39 mouse cellular contexts compared by ENCODE assay signal in genomic region chr5:111779776-111780485, GRCm38 (mm10). TPM values are rescaled to one million over a fixed set of nuclear protein-coding genes. Genes with fewer than 3 reads are reported as not detected.
"Had no signal": no experiment of that assay in that cellular context is flagged by ENCODE, and none has a peak within 500 bp of the region (broad histone marks: within the 10 kb centered on the region; RNA-seq: fewer than 3 reads in every experiment).

No protein-coding gene starts in this region.

- H3K4me1 ChIP-seq: embryonic facial prominence, embryonic 12.5 days; embryonic facial prominence, embryonic 13.5 days; embryonic facial prominence, embryonic 15.5 days; forebrain, embryonic 10.5 days had no signal

- H3K27me3 ChIP-seq: embryonic facial prominence, embryonic 12.5 days; embryonic facial prominence, embryonic 13.5 days; embryonic facial prominence, embryonic 15.5 days; forebrain, embryonic 13.5 days; forebrain, embryonic 15.5 days had no signal

- ATAC-seq: forebrain, embryonic 13.5 days; forebrain, embryonic 14.5 days; forebrain, embryonic 15.5 days; forebrain, embryonic 16.5 days; forebrain, postnatal 0 days had no signal

- DNase-seq: cerebellum, adult 2 months; cerebellum, adult 8-10 months; cerebellum, adult 9-10 months; cerebellum, adult 9-11 months; cerebellum, postnatal 10 days; cerebellum, postnatal 14 days; cerebellum, postnatal 25 days; embryo, embryonic 11 days; forebrain, postnatal 0 days; gastrocnemius, adult 2 months; gastrocnemius, postnatal 10 days; gastrocnemius, postnatal 14 days; gastrocnemius, postnatal 25 days; gastrocnemius, postnatal 36 days; heart, adult 18-20 months; heart, adult 2 months had no signal

- H3K9ac ChIP-seq: embryonic facial prominence, embryonic 12.5 days; embryonic facial prominence, embryonic 13.5 days; embryonic facial prominence, embryonic 15.5 days; forebrain, embryonic 12.5 days; forebrain, embryonic 13.5 days; forebrain, embryonic 15.5 days; forebrain, postnatal 0 days had no signal

- H3K36me3 ChIP-seq: embryonic facial prominence, embryonic 10.5 days; embryonic facial prominence, embryonic 12.5 days; embryonic facial prominence, embryonic 13.5 days; embryonic facial prominence, embryonic 15.5 days; forebrain, embryonic 10.5 days; forebrain, embryonic 12.5 days; forebrain, embryonic 15.5 days had no signal

- H3K9me3 ChIP-seq: embryonic facial prominence, embryonic 10.5 days; embryonic facial prominence, embryonic 12.5 days; embryonic facial prominence, embryonic 13.5 days; embryonic facial prominence, embryonic 15.5 days; forebrain, embryonic 10.5 days; forebrain, embryonic 12.5 days; forebrain, embryonic 13.5 days; forebrain, embryonic 15.5 days had no signal

- H3K4me3 ChIP-seq: embryonic facial prominence, embryonic 10.5 days; embryonic facial prominence, embryonic 12.5 days; embryonic facial prominence, embryonic 13.5 days; embryonic facial prominence, embryonic 15.5 days; erythroblast, embryonic 14.5 days; forebrain, embryonic 10.5 days; forebrain, embryonic 12.5 days; forebrain, embryonic 13.5 days; forebrain, embryonic 15.5 days; gastrocnemius, adult 2 months; heart, adult 2 months had no signal

- H3K27ac ChIP-seq: embryonic facial prominence, embryonic 10.5 days; embryonic facial prominence, embryonic 12.5 days; embryonic facial prominence, embryonic 13.5 days; embryonic facial prominence, embryonic 15.5 days; forebrain, embryonic 10.5 days; forebrain, embryonic 12.5 days; forebrain, embryonic 13.5 days; forebrain, embryonic 15.5 days; gastrocnemius, adult 2 months; heart, adult 2 months had no signal

- H3K4me2 ChIP-seq: embryonic facial prominence, embryonic 12.5 days; embryonic facial prominence, embryonic 13.5 days; embryonic facial prominence, embryonic 15.5 days; forebrain, embryonic 12.5 days; forebrain, embryonic 13.5 days; forebrain, embryonic 15.5 days had no signal

RNA-seq across cellular contexts. Expression of gene Gm26897, which starts 46.2 kb away (rescaled TPM):
- total RNA-seq: common myeloid progenitor, adult 5-6 weeks; forebrain, postnatal 0 days; gastrocnemius, adult 18-20 months; gastrocnemius, adult 2 months; gastrocnemius, adult 8-10 months; gastrocnemius, postnatal 10 days; gastrocnemius, postnatal 14 days; gastrocnemius, postnatal 25 days; gastrocnemius, postnatal 36 days; gastrocnemius, postnatal 4 days; granulocyte monocyte progenitor cell, adult 5-6 weeks; heart, adult 18-20 months; heart, adult 2 months; heart, adult 8-10 months had no signal
- polyA plus RNA-seq: cerebellum, adult 2 months; cortical plate, adult 2 months; embryonic facial prominence, embryonic 10.5 days; embryonic facial prominence, embryonic 11.5 days; embryonic facial prominence, embryonic 12.5 days; embryonic facial prominence, embryonic 13.5 days; embryonic facial prominence, embryonic 14.5 days; embryonic facial prominence, embryonic 15.5 days; erythroblast, embryonic 14.5 days; forebrain, embryonic 10.5 days; forebrain, embryonic 11.5 days; forebrain, embryonic 12.5 days; forebrain, embryonic 13.5 days; forebrain, embryonic 14.5 days; forebrain, embryonic 15.5 days; forebrain, embryonic 16.5 days; forebrain, postnatal 0 days; frontal cortex, adult 2 months; gonadal fat pad, adult 2 months; heart, adult 2 months had no signal
